Mouse (Mus musculus) urinary bladder, postnatal 0 days (tissue): ENCODE results near the gene Iscu. TPM values are rescaled to one million over a fixed set of nuclear protein-coding genes. Genes with fewer than 3 reads are reported as not detected.

Experiments used
- polyA plus RNA-seq: library from polyadenylated mRNA; unstranded; fragments of >200 nt; fragmentation: Nextera tagmentation; extraction: Ambion mirVana; gene quantifications from 2 replicates; pipeline ENCODE4 v1.2.1, GENCODE M21; 2015

The Iscu gene
- 211 and 220 TPM in 2 replicates for polyA plus RNA-seq

GRCm38 (mm10) chr5:113772450-113772895 lies at the start of gene Iscu, which contains the start of gene Sart3:
TSS of gene Iscu (plus strand) at chr5:113772748.
TSS of gene Sart3 (minus strand) at chr5:113772510.

GRCm38 (mm10) chr5:113724446-113724845 lies 48.1 kb upstream of the Iscu start, which contains the start of gene 1700069L16Rik:
TSS of gene 1700069L16Rik (minus strand) at chr5:113724772.

GRCm38 (mm10) chr5:113735345-113736112 lies 37.0 kb upstream of the Iscu start, which contains the start of gene Ficd:
TSS of gene Ficd (plus strand) at chr5:113735803.

GRCm38 (mm10) chr5:113800280-113800679 lies 27.7 kb downstream of the Iscu start, which contains the start of gene Tmem119:
TSS of gene Tmem119 (minus strand) at chr5:113800516.

Other genes with a start within 250 kb of the Iscu start
- gene Cmklr1, start 122.3 kb upstream of the Iscu start, polyA plus RNA-seq: 7.3 and 11.9 TPM in 2 replicates
- gene 1700069L16Rik, start 48.0 kb upstream of the Iscu start, polyA plus RNA-seq: not detected in 2 replicates
- 5.5 and 6.8 TPM in 2 replicates for gene Ficd, start 36.9 kb upstream of the Iscu start, polyA plus RNA-seq
- 12.2 and 12.3 TPM in 2 replicates for gene Sart3, start 238 bp upstream of the Iscu start, polyA plus RNA-seq
- gene Tmem119, start 27.8 kb downstream of the Iscu start, polyA plus RNA-seq: 63.1 and 65.8 TPM in 2 replicates
- gene Selplg, start 59.9 kb downstream of the Iscu start, polyA plus RNA-seq: 4.0 and 14.8 TPM in 2 replicates
- gene Coro1c, start 136.0 kb downstream of the Iscu start, polyA plus RNA-seq: 228 and 270 TPM in 2 replicates
- gene Ssh1, start 221.1 kb downstream of the Iscu start, polyA plus RNA-seq: 7.4 and 9.3 TPM in 2 replicates
- not detected in 2 replicates for gene Dao, start 231.0 kb downstream of the Iscu start, polyA plus RNA-seq